Mouse (Mus musculus): ENCODE data around the gene Tbx3.

DNA sequence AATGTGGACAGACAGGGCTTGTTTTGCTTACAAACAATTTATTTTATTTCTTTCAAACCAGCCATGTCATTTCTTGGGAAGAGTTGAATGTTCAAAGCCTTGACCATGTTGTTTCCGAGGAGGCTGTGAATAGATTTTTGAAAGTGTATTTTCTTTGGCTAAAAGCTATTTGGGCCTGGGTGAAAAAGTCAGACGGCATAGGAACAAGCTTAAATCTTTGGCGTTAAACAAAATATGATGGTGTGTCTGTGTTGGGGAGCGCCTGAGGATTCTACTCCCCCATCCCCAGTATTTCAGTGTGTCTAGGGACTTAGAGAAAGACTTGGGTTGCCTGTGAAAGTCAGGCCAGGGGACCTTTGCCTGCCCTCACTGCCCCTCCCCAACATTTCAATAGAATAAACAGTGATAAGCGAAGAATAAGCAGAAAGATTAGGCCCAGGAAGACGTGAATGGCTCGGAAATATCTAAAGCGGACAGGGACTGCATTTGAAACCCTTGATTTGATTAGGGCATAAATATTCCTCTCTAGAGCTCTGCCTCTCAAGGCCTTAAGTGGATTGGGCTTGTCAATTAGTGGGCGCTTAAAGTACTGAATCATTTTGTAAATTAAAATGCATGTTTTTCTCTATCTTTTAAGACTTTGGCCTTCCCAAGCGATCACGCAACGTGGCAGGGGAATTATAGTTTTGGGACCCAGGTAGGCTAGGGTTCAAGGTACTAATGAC is 4.3 kb downstream of the Tbx3 start:
- TF ChIP-seq CTCF (IDR thresholded peaks at IDR 0.05; ENCODE audit: extremely low read depth, insufficient read length, insufficient replicate concordance, low read depth, low read length) (no peak), POLR2A (IDR thresholded peaks at IDR 0.05; ENCODE audit: low read depth, low read length) (no peak)

Data from small intestine, adult 2 months (tissue).